Mouse (Mus musculus) ovary, postnatal 36 days (tissue): ENCODE measurements around the gene Dglucy.

Experiments
- DNase-seq: peaks from one replicate; pipeline ENCODE4 v3.0.0; 2022; ENCODE audit warnings: low spot score, mixed read lengths

Gene Dglucy

GRCm38 (mm10) chr12:100843171-100843570 lies 64.3 kb downstream of the Dglucy start:
- DNase-seq: no peak

- DNase-seq: no peak
These were observed 65.7 kb downstream of the Dglucy start for GRCm38 (mm10) chr12:100844546-100844945.

GRCm38 (mm10) chr12:100845829-100846228 lies 67.0 kb downstream of the Dglucy start:
- no peak for DNase-seq

GRCm38 (mm10) chr12:100846566-100846965 lies 67.7 kb downstream of the Dglucy start:
- DNase-seq: no peak

GRCm38 (mm10) chr12:100847437-100848080 lies 68.7 kb downstream of the Dglucy start:
- DNase-seq: no peak

GRCm38 (mm10) chr12:100849421-100850138 lies 70.7 kb downstream of the Dglucy start:
- DNase-seq: no peak

GRCm38 (mm10) chr12:100852370-100852769 lies 73.5 kb downstream of the Dglucy start:
- no peak for DNase-seq

- DNase-seq: no peak
These were observed 77.5 kb downstream of the Dglucy start for GRCm38 (mm10) chr12:100856337-100856736.

- no peak for DNase-seq
These were observed 78.9 kb downstream of the Dglucy start for GRCm38 (mm10) chr12:100857791-100858190.

GRCm38 (mm10) chr12:100862272-100862671 lies 83.4 kb downstream of the Dglucy start:
- DNase-seq: no peak

- no peak for DNase-seq
These were observed 84.1 kb downstream of the Dglucy start for GRCm38 (mm10) chr12:100862856-100863446.

GRCm38 (mm10) chr12:100865072-100865471 lies 86.2 kb downstream of the Dglucy start:
- no peak for DNase-seq

- no peak for DNase-seq
These were observed 86.7 kb downstream of the Dglucy start for GRCm38 (mm10) chr12:100865509-100866078.

GRCm38 (mm10) chr12:100867097-100867496 lies 88.2 kb downstream of the Dglucy start:
- no peak for DNase-seq

GRCm38 (mm10) chr12:100868049-100868622 lies 89.3 kb downstream of the Dglucy start:
- no peak for DNase-seq

- DNase-seq: no peak
These were observed 92.4 kb downstream of the Dglucy start for GRCm38 (mm10) chr12:100871234-100871633.

- no peak for DNase-seq
These were observed 93.0 kb downstream of the Dglucy start for GRCm38 (mm10) chr12:100871841-100872240.

- DNase-seq: no peak
These were observed 94.8 kb downstream of the Dglucy start for GRCm38 (mm10) chr12:100873612-100874011.

GRCm38 (mm10) chr12:100875553-100875952 lies 96.7 kb downstream of the Dglucy start:
- DNase-seq: no peak

- no peak for DNase-seq
These were observed 97.1 kb downstream of the Dglucy start for GRCm38 (mm10) chr12:100875960-100876359.

GRCm38 (mm10) chr12:100877936-100878335 lies 99.1 kb downstream of the Dglucy start:
- no peak for DNase-seq

- no peak for DNase-seq
These were observed 99.7 kb downstream of the Dglucy start for GRCm38 (mm10) chr12:100878556-100878955.

- no peak for DNase-seq
These were observed 104.3 kb downstream of the Dglucy start for GRCm38 (mm10) chr12:100883168-100883567.
